Mouse (Mus musculus) thymus, adult 2 months (tissue): ENCODE measurements around the gene Arhgef5.

Experiments
- CTCF ChIP-seq: fragments of 200-500 bp; IDR thresholded peaks from 2 replicates; pipeline ENCODE4 v1.5.1; 2012; ENCODE audit warnings: mild to moderate bottlenecking, control low read depth, low read length, moderate library complexity, borderline replicate concordance; ENCODE audit not compliant: control insufficient read depth, poor library complexity, insufficient read depth; ENCODE audit errors: extremely low read depth
- POLR2A ChIP-seq: fragments of 200-500 bp; IDR thresholded peaks from 2 replicates; pipeline ENCODE4 v1.6.1; 2012; ENCODE audit warnings: mild to moderate bottlenecking, low read length, control low read depth, moderate library complexity; ENCODE audit not compliant: control insufficient read depth, poor library complexity, insufficient read depth; ENCODE audit errors: extremely low read depth

DNA sequence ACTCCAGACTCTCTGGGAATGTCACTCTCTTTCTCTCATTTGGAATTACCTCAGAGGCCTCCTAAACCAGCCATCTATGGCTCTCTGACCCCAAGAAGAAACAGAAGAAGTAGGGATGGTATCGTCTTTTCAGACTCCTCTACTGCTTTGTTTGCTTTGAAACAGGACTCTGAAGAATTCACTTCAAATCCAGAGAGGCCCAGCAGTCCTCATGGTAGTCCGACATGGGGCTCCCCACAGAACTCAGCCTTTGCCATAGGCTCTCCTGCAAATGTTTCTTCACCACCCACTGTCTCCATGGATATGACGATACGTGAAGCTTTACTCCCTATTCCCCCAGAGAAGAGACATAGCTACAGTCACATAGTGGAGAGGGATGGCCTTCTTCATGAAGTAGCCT is 8.7 kb downstream of the Arhgef5 start:
- no peak for TF ChIP-seq CTCF
- TF ChIP-seq POLR2A, result no peak
